ENCODE assay signal across 8 mouse cellular contexts in genomic region chr10:121423541-121424349, GRCm38 (mm10). TPM values are rescaled to one million over a fixed set of nuclear protein-coding genes. Genes with fewer than 3 reads are reported as not detected.
DNase-seq lines count a peak whose midpoint lies in the region; ATAC-seq lines count a peak whose summit lies in the region.
"Had no signal": no experiment of that assay in that cellular context is flagged by ENCODE, and none has a peak within 500 bp of the region (broad histone marks: within the 10 kb centered on the region; RNA-seq: fewer than 3 reads in every experiment).

No protein-coding gene starts in this region.

- H3K4me1 ChIP-seq in embryonic facial prominence, embryonic 13.5 days, result peaks cover 83% of the 10 kb centered on the region
- H3K4me1 ChIP-seq in hindbrain, embryonic 10.5 days (replicated peaks), result peaks cover 69% of the 10 kb centered on the region
- peaks cover 50% of the 10 kb centered on the region for H3K4me1 ChIP-seq in neural tube, embryonic 13.5 days (replicated peaks)

- ATAC-seq in embryonic facial prominence, embryonic 13.5 days (ENCODE audit: insufficient number of reproducible peaks, insufficient read depth, low FRiP score, low TSS enrichment, low read depth), result no peak
- ATAC-seq in neural tube, embryonic 13.5 days (ENCODE audit: low read depth), result peak; percentile 23; the same call in 1 of the 2 replicates
- ATAC-seq in megakaryocyte progenitor cell, adult 5-6 weeks (replicated peaks; ENCODE audit: poor library complexity), result no peak

- H3K9me3 ChIP-seq in embryonic facial prominence, embryonic 13.5 days, result no peaks in the 10 kb centered on the region
- H3K9me3 ChIP-seq in hindbrain, embryonic 10.5 days, result no peaks in the 10 kb centered on the region
- no peaks in the 10 kb centered on the region for H3K9me3 ChIP-seq in neural tube, embryonic 13.5 days
- H3K9me3 ChIP-seq: limb, embryonic 13.5 days had no signal

- intact Hi-C loops in left cerebral cortex, postnatal 4 days (cut with DNase I), result no loop called here

- H3K9ac ChIP-seq in embryonic facial prominence, embryonic 13.5 days, result no peak overlapping the region
- peak overlapping the region; percentile 42; the same call in 1 of the 2 replicates for H3K9ac ChIP-seq in neural tube, embryonic 13.5 days
- H3K9ac ChIP-seq: limb, embryonic 13.5 days had no signal

- H3K27me3 ChIP-seq in embryonic facial prominence, embryonic 13.5 days, result no peaks in the 10 kb centered on the region
- H3K27me3 ChIP-seq in hindbrain, embryonic 10.5 days (ENCODE audit: insufficient read depth, poor library complexity, severe bottlenecking), result no peaks in the 10 kb centered on the region
- H3K27me3 ChIP-seq in neural tube, embryonic 13.5 days, result no peaks in the 10 kb centered on the region
- H3K27me3 ChIP-seq: limb, embryonic 13.5 days had no signal

- no peak overlapping the region for H3K4me2 ChIP-seq in embryonic facial prominence, embryonic 13.5 days
- H3K4me2 ChIP-seq in neural tube, embryonic 13.5 days, result peak overlapping the region; percentile 4; the same call in 1 of the 2 replicates
- H3K4me2 ChIP-seq: limb, embryonic 13.5 days had no signal

- H3K4me3 ChIP-seq in embryonic facial prominence, embryonic 13.5 days, result no peak overlapping the region
- H3K4me3 ChIP-seq in hindbrain, embryonic 10.5 days, result no peak overlapping the region
- H3K4me3 ChIP-seq in neural tube, embryonic 13.5 days, result no peak overlapping the region
- H3K4me3 ChIP-seq: limb, embryonic 13.5 days had no signal

- 70% methylated on average over 16 of the region's 16 CpGs for WGBS in embryonic facial prominence, embryonic 13.5 days
- 52% methylated on average over 16 of the region's 16 CpGs for WGBS in hindbrain, embryonic 10.5 days
- 34% methylated on average over 16 of the region's 16 CpGs for WGBS in neural tube, embryonic 13.5 days

- H3K27ac ChIP-seq in embryonic facial prominence, embryonic 13.5 days, result peak overlapping the region; percentile 33; the same call in 1 of the 2 replicates
- peak overlapping the region; percentile 74 for H3K27ac ChIP-seq in hindbrain, embryonic 10.5 days
- H3K27ac ChIP-seq in neural tube, embryonic 13.5 days (replicated peaks), result peak overlapping the region; percentile 88
- H3K27ac ChIP-seq: limb, embryonic 13.5 days had no signal

- DNase-seq in left cerebral cortex, postnatal 4 days, result peak; percentile 91
- DNase-seq in left cerebral cortex, adult 8-10 months (ENCODE audit: low spot score in 2 of 2), result no peak
- no peak for DNase-seq in hindbrain, embryonic 10.5 days (ENCODE audit: low spot score)
- DNase-seq in frontal cortex, postnatal 36 days (ENCODE audit: low spot score in 2 of 2), result no peak

- peaks cover 4% of the 10 kb centered on the region; the same call in 1 of the 2 replicates for H3K36me3 ChIP-seq in embryonic facial prominence, embryonic 13.5 days
- H3K36me3 ChIP-seq in hindbrain, embryonic 10.5 days, result no peaks in the 10 kb centered on the region
- H3K36me3 ChIP-seq in neural tube, embryonic 13.5 days, result no peaks in the 10 kb centered on the region
- H3K36me3 ChIP-seq: limb, embryonic 13.5 days had no signal

RNA-seq across cellular contexts. Expression of gene Rassf3, which starts 52.4 kb away (rescaled TPM):
- 10 to 100 TPM; 17.4 to 22.9 TPM for total RNA-seq in left cerebral cortex, postnatal 4 days (2021)
- 10 to 100 TPM; 43.2 to 52.0 (median 45.0) TPM for total RNA-seq in left cerebral cortex, adult 8-10 months (2022)
- 17.7 and 20.8 TPM in 2 replicates for polyA plus RNA-seq in embryonic facial prominence, embryonic 13.5 days (2015; fragmentation: Nextera tagmentation; extraction: Ambion mirVana)
- 8.0 and 11.4 TPM in 2 replicates for polyA plus RNA-seq in hindbrain, embryonic 10.5 days (2016; fragmentation: Nextera tagmentation; extraction: Ambion mirVana)
- polyA plus RNA-seq in neural tube, embryonic 13.5 days (2015; fragmentation: Nextera tagmentation; extraction: Ambion mirVana), result 6.2 and 8.0 TPM in 2 replicates
- 23.3 and 24.7 TPM in 2 replicates for total RNA-seq in megakaryocyte progenitor cell, adult 5-6 weeks (2015)
- 18.2 and 20.0 TPM in 2 replicates for total RNA-seq in megakaryocyte progenitor cell, adult 5-6 weeks (2017)

RNA-seq across cellular contexts. Expression of gene Gns, which starts 58.9 kb away (rescaled TPM):
- 10 to 100 TPM; 61.0 to 67.6 TPM for total RNA-seq in left cerebral cortex, postnatal 4 days (2021)
- total RNA-seq in left cerebral cortex, adult 8-10 months (2022), result 100 to 1,000 TPM in 2 of 4 experiments, 10 to 100 TPM in 2; 87.2 to 126 (median 99.0) TPM
- 48.5 and 49.5 TPM in 2 replicates for polyA plus RNA-seq in embryonic facial prominence, embryonic 13.5 days (2015; fragmentation: Nextera tagmentation; extraction: Ambion mirVana)
- polyA plus RNA-seq in hindbrain, embryonic 10.5 days (2016; fragmentation: Nextera tagmentation; extraction: Ambion mirVana), result 39.5 and 39.9 TPM in 2 replicates
- polyA plus RNA-seq in neural tube, embryonic 13.5 days (2015; fragmentation: Nextera tagmentation; extraction: Ambion mirVana), result 46.1 and 46.7 TPM in 2 replicates
- total RNA-seq in megakaryocyte progenitor cell, adult 5-6 weeks (2015), result 12.1 and 12.6 TPM in 2 replicates
- 10.6 and 12.0 TPM in 2 replicates for total RNA-seq in megakaryocyte progenitor cell, adult 5-6 weeks (2017)

Comparison
In these comparisons a context has a peak if more than half of its experiments do, and no peak if none do; other contexts are left out.
1. H3K27ac ChIP-seq: peak in every context shown above with its lines; median percentile 88 in neural tube, embryonic 13.5 days; 74 in hindbrain, embryonic 10.5 days; 33 in embryonic facial prominence, embryonic 13.5 days.
2. RNA of gene Gns, which starts 58.9 kb away (total RNA-seq): 87.2 to 126 TPM in left cerebral cortex, adult 8-10 months and 61.0 to 67.6 TPM in left cerebral cortex, postnatal 4 days; 10.6 to 12.6 TPM in megakaryocyte progenitor cell, adult 5-6 weeks; every median in the first group is over 4 times any median in the second.